Mouse (Mus musculus) forebrain, embryonic 11.5 days (tissue): ENCODE results near the gene Mvk. TPM values are rescaled to one million over a fixed set of nuclear protein-coding genes. Genes with fewer than 3 reads are reported as not detected.

Experiments used
- ATAC-seq: fragments of 200-750 bp; cut with Nextera tagmentation; replicated peaks from 2 replicates; pipeline ENCODE4 v1.8.0; 2017; ENCODE audit warnings: moderate TSS enrichment; ENCODE audit not compliant: low FRiP score
- DNase-seq: peaks from one replicate; pipeline ENCODE4 v3.0.0-alpha.2; 2017; ENCODE audit warnings: low spot score
- H3K27ac ChIP-seq: fragments of 300-500 bp; sonication (generic); 2 replicates; pipeline ENCODE4 v1.5.1; 2014; ENCODE audit warnings: low read depth, low read length
- H3K27me3 ChIP-seq: fragments of 300-500 bp; sonication (generic); 2 replicates; pipeline ENCODE4 v1.6.1; 2014; ENCODE audit warnings: mild to moderate bottlenecking, low read length, mixed read lengths; ENCODE audit not compliant: control insufficient read depth, insufficient read depth
- H3K36me3 ChIP-seq: fragments of 300-500 bp; sonication (generic); 2 replicates; pipeline ENCODE4 v1.6.1; 2014; ENCODE audit warnings: mild to moderate bottlenecking, low read length, moderate library complexity, mixed read lengths; ENCODE audit not compliant: control insufficient read depth, insufficient read depth
- H3K4me1 ChIP-seq: fragments of 300-500 bp; sonication (generic); replicated peaks from 2 replicates; pipeline ENCODE4 v1.6.1; 2014; ENCODE audit warnings: low read length, mixed read lengths; ENCODE audit not compliant: control insufficient read depth, insufficient read depth
- H3K4me2 ChIP-seq: fragments of 300-500 bp; sonication (generic); 2 replicates; pipeline ENCODE4 v1.6.1; 2014; ENCODE audit warnings: low read depth, mild to moderate bottlenecking, low read length, moderate library complexity, mixed read lengths; ENCODE audit not compliant: severe bottlenecking
- H3K4me3 ChIP-seq: fragments of 300-500 bp; sonication (generic); 2 replicates; pipeline ENCODE4 v1.5.1; 2014; ENCODE audit warnings: low read depth, low read length
- H3K9ac ChIP-seq: fragments of 300-500 bp; sonication (generic); 2 replicates; pipeline ENCODE4 v1.6.1; 2014; ENCODE audit warnings: low read length
- H3K9me3 ChIP-seq: fragments of 300-500 bp; sonication (generic); 2 replicates; pipeline ENCODE4 v1.6.1; 2016; ENCODE audit warnings: low read length, mixed read lengths; ENCODE audit not compliant: control insufficient read depth
- WGBS: fragments of 180-500 bp; shearing (Covaris S2); extraction: QIAGEN DNeasy Blood & Tissue Kit; methylation state at CpG from one replicate; pipeline ENCODE4 v1.1.7; 2014; 5-methylcytosine and 5-hydroxymethylcytosine counted together
- polyA plus RNA-seq: library from polyadenylated mRNA; unstranded; fragments of >200 nt; fragmentation: Nextera tagmentation; extraction: Ambion mirVana; gene quantifications from 2 replicates; pipeline ENCODE4 v1.2.1, GENCODE M21; 2014

The Mvk gene
- polyA plus RNA-seq, 1 experiment from 2014 or later = 58.3 TPM

DNA sequence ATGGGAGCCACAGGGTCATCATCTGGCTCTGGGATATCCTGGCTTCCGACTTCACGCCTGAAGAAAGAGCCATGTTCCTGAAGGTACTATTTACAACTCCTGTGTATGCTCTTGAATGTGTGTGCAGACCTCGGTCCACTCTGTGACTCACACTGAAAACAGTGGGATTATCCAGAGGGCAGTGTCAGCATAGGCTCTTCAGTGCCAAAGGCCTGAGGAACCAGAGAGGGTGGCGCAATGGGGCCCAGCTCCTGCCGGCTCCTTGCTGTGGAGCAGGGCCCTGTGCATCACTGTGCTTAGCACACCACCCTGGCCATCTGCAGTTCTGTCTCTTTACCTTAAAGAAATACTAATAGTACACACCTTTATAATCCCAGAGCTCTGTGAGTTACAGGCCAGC, 28.5 kb upstream of the Mvk start:
- H3K4me3 ChIP-seq = no peak overlapping the region
- no peaks in the 10 kb centered on the region for H3K27me3 ChIP-seq
- no peak for DNase-seq
- H3K27ac ChIP-seq = no peak overlapping the region
- H3K4me2 ChIP-seq = no peak overlapping the region
- H3K9ac ChIP-seq = no peak overlapping the region
- no peaks in the 10 kb centered on the region for H3K4me1 ChIP-seq
- ATAC-seq = no peak
- WGBS = 93% methylated on average over 5 of the region's 5 CpGs
- no peaks in the 10 kb centered on the region for H3K9me3 ChIP-seq
- H3K36me3 ChIP-seq = peaks cover 12% of the 10 kb centered on the region; the same call in 1 of the 2 replicates

DNA sequence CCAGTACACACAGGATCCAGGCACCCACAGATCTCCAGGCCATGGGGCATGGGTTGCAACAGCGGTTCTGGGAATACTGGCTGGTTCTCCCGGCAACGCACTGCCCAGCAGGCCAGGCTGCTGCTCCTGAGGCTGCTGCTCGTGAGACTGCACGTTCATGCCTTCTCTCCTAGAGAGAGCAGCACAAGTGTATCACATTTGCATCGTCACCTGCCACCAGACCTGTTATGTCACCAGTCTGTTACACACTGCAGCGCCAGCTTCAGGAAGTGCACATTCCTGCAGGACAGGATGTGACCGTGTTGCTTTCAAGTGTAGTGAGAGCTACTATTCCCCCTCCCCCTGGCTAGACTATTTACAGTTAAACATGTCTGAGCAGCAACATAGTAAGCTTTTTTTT, 27.2 kb upstream of the Mvk start:
- H3K36me3 ChIP-seq = peaks cover 8% of the 10 kb centered on the region; the same call in 1 of the 2 replicates
- no peaks in the 10 kb centered on the region for H3K4me1 ChIP-seq
- H3K27ac ChIP-seq = no peak overlapping the region
- no peak overlapping the region for H3K4me3 ChIP-seq
- WGBS = 90% methylated on average over 8 of the region's 8 CpGs
- H3K9ac ChIP-seq = no peak overlapping the region
- no peak for ATAC-seq
- H3K4me2 ChIP-seq = no peak overlapping the region
- DNase-seq = no peak
- H3K9me3 ChIP-seq = no peaks in the 10 kb centered on the region
- no peaks in the 10 kb centered on the region for H3K27me3 ChIP-seq

DNA sequence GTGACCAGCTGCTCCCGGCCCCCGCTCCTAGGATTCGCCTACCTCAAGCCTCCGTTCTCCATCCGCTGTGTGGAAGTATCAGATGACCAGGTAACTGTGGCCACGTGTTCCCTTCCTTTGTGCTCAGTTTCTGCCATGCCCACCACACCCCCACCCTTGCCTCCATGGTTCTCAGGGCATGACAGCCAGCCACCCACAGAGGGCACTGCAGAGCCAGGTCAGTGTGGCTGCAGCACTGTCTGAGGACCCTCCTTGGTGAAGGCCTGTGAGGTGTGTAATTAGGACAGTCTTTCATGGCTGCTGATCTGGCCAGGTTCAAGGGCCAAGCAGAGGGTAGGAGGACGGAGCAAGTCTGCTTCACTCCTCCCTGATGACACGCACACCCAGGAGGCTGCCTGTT, 25.5 kb upstream of the Mvk start:
- Histone ChIP-seq H3K4me2 (no peak overlapping the region), H3K27me3 (no peaks in the 10 kb centered on the region), H3K27ac (no peak overlapping the region), H3K9ac (no peak overlapping the region), H3K4me3 (no peak overlapping the region), H3K36me3 (peaks cover 2% of the 10 kb centered on the region; the same call in 1 of the 2 replicates), H3K9me3 (no peaks in the 10 kb centered on the region), H3K4me1 (no peaks in the 10 kb centered on the region)
- DNase-seq (no peak), ATAC-seq (no peak)
- WGBS = 88% methylated on average over 8 of the region's 8 CpGs

DNA sequence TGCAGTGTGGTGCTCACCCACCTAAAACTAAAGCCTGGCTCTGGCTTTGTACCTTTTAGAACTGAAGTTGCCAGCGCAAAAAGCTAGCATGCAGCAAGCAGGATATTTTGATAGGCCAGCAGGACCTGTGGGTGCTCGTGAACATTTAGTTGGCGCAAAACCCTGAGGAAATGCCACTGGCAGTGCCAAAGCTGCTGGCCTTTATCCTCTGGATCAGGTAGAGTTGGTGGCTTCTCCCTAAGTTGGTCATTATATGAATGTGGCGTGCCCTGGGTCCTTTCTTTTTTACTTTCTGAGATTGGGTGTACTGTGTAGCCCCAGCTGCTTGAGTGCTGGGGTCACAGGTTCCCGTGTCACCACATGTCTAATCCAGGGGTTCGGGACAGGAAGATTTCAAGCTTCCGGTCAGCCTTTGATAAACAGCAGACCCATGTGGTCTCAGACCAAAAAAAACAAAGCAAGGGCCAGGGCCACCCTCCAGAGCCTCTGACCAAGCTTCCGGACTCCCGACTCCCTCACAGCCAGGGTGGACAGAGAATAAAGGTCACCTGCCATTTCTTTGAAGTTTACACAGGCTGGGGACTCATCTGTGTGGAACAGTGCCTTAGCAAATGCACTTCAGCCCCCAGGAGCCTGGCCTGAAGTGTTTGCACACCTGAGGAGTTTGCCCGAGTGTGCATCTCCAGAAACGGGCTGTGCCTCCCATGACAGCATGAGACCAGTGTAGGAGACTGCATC, 22.3 kb upstream of the Mvk start:
- Histone ChIP-seq H3K27me3 (no peaks in the 10 kb centered on the region), H3K36me3 (peaks cover 2% of the 10 kb centered on the region; the same call in 1 of the 2 replicates), H3K4me2 (no peak overlapping the region), H3K4me3 (no peak overlapping the region), H3K9ac (no peak overlapping the region), H3K27ac (no peak overlapping the region), H3K9me3 (no peaks in the 10 kb centered on the region), H3K4me1 (no peaks in the 10 kb centered on the region)
- WGBS = 85% methylated on average over 11 of the region's 11 CpGs
- DNase-seq = no peak
- no peak for ATAC-seq

DNA sequence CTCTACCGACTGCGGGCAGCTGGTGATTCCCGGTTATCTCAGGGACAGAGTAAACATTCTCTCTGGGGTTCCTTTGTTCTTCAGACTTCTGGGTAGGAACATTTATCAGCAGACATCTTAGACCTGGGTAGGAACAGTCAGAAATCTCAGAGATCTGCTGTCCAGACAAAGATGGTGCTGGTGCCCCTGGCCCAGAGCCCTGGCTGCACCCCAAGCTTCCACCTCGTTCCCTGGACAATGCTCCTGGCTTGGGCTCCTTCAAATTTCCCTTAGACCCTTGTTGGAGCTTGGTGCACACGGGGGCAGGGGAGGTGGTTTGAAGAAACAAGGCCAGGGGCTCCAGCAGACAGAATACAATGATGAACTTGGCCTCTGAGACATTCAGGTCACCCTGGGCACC, 21.5 kb upstream of the Mvk start:
- no peaks in the 10 kb centered on the region for H3K9me3 ChIP-seq
- WGBS = 59% methylated on average over 5 of the region's 5 CpGs
- no peaks in the 10 kb centered on the region; the same call in 1 of the 2 replicates for H3K36me3 ChIP-seq
- no peak overlapping the region for H3K27ac ChIP-seq
- H3K4me2 ChIP-seq = no peak overlapping the region
- H3K4me1 ChIP-seq = no peaks in the 10 kb centered on the region
- no peaks in the 10 kb centered on the region for H3K27me3 ChIP-seq
- DNase-seq (no peak), ATAC-seq (no peak)
- H3K4me3 ChIP-seq = no peak overlapping the region
- H3K9ac ChIP-seq = no peak overlapping the region

DNA sequence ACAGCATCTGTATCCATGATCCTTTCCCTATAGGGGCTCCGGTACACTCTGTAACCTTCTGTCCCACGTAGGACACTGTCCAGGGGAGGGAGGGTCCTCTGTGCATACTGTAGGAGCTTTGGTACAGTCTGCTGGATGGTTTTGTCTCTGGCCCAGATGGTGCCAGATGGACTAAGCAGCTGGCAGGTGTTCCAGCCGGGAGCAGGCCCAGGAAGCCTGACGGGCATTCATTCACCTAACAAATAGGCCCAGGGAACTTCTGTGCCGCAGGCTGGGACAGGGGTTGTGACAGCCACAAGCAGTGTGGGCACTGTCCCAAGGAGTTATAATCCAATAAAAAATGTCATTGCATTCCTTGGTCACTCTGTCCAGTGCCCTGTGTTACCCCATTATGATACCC, 20.1 kb upstream of the Mvk start:
- Histone ChIP-seq H3K4me3 (no peak overlapping the region), H3K9me3 (no peaks in the 10 kb centered on the region), H3K27ac (no peak overlapping the region), H3K9ac (no peak overlapping the region), H3K4me1 (no peaks in the 10 kb centered on the region), H3K36me3 (no peaks in the 10 kb centered on the region; the same call in 1 of the 2 replicates), H3K4me2 (no peak overlapping the region), H3K27me3 (no peaks in the 10 kb centered on the region)
- no peak for ATAC-seq
- DNase-seq = no peak
- WGBS = 81% methylated on average over 5 of the region's 5 CpGs

DNA sequence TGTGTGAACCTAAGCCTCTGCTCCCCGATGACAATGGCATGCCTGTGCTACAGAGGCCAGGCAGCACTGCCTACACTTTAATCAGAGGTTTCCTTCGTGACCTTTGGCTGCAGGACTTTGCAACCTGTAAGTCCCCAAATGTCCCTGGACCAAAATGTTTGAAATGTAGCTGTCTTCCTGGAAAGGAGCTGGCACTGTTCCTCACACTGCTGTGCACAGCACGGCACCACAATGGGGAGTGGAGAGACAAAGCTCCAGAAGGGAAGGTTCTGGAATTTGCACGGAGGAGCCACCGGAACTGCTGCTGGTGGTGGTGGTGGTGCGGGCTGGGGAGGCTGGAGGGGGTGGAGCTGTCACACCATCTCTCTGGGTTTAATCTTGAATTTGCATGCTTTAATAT, 17.3 kb upstream of the Mvk start:
- Histone ChIP-seq H3K4me1 (0 out of 2 replicates have a peak, but pooled peaks cover 3% of the 10 kb centered on the region), H3K27me3 (no peaks in the 10 kb centered on the region), H3K27ac (no peak overlapping the region), H3K9me3 (no peaks in the 10 kb centered on the region), H3K4me3 (no peak overlapping the region), H3K4me2 (no peak overlapping the region), H3K36me3 (no peaks in the 10 kb centered on the region), H3K9ac (no peak overlapping the region)
- ATAC-seq (no peak), DNase-seq (no peak)
- WGBS = 74% methylated on average over 6 of the region's 6 CpGs

DNA sequence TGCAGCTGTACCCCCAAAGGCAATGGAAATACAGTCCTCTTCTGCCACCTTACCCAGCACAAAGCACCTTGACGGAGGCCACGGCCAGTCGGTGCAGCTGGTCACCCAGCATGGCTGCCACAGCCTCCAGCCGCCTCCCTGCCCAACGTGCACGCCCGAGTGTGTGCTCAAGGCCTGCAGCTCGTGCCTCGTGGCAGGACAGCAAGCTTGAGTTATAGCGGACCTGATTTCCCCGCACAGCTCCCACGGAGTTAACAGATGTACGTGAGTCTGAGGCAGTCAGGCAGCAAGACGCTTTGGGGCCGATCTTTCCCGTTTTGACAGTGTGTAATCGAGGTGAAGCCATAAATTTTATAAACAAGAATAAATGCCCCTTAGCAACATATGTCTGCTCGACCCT, 15.4 kb upstream of the Mvk start:
- Histone ChIP-seq H3K27me3 (no peaks in the 10 kb centered on the region), H3K4me2 (no peak overlapping the region), H3K9me3 (no peaks in the 10 kb centered on the region), H3K36me3 (no peaks in the 10 kb centered on the region), H3K27ac (no peak overlapping the region), H3K9ac (no peak overlapping the region), H3K4me1 (0 out of 2 replicates have a peak, but pooled peaks cover 3% of the 10 kb centered on the region), H3K4me3 (no peak overlapping the region)
- no peak for DNase-seq
- no peak for ATAC-seq
- WGBS = 87% methylated on average over 18 of the region's 18 CpGs

DNA sequence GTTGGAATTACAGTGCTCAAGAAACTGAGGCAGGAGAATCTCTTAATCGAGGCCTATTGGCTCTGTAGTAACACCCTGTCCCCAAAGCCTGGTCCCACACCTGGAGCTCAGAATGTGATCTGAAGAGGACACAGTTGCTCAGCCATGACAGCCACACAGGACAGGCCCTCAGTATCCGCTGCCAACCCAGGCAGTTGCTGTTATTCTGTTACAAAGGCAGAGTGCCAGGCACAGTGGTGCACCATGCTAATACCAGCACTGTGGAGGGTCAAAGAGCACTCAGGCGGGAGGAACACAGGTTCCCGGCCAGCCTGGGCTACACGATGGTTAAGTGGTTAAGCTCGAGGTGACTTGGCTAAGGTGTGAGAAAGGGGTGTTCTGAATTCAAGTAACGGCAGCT, 14.3 kb upstream of the Mvk start:
- H3K27me3 ChIP-seq = no peaks in the 10 kb centered on the region
- H3K36me3 ChIP-seq = no peaks in the 10 kb centered on the region; the same call in 1 of the 2 replicates
- 90% methylated on average over 7 of the region's 7 CpGs for WGBS

More for the DNA sequence above, 14.3 kb upstream of the Mvk start:
- no peak for ATAC-seq
- no peaks in the 10 kb centered on the region for H3K9me3 ChIP-seq
- H3K4me1 ChIP-seq = 0 out of 2 replicates have a peak, but pooled peaks cover 3% of the 10 kb centered on the region
- no peak for DNase-seq
- H3K4me3 ChIP-seq = no peak overlapping the region
- H3K4me2 ChIP-seq = no peak overlapping the region
- H3K27ac ChIP-seq = no peak overlapping the region
- no peak overlapping the region for H3K9ac ChIP-seq
